Mouse (Mus musculus) left cerebral cortex, adult 9 months (tissue): ENCODE measurements around the gene Ptpn22.

Experiments
- DNase-seq, 2 experiments: peaks; one replicate each; pipeline ENCODE4 v3.0.0; 2022; ENCODE audit warnings: low spot score in 2 of 2

Gene Ptpn22

GRCm38 (mm10) chr3:103857977-103858563, 1.5 kb upstream of the Ptpn22 start:
- no peak for DNase-seq

GRCm38 (mm10) chr3:103859851-103860391, 326 bp downstream of the Ptpn22 start:
- DNase-seq, result no peak

DNA sequence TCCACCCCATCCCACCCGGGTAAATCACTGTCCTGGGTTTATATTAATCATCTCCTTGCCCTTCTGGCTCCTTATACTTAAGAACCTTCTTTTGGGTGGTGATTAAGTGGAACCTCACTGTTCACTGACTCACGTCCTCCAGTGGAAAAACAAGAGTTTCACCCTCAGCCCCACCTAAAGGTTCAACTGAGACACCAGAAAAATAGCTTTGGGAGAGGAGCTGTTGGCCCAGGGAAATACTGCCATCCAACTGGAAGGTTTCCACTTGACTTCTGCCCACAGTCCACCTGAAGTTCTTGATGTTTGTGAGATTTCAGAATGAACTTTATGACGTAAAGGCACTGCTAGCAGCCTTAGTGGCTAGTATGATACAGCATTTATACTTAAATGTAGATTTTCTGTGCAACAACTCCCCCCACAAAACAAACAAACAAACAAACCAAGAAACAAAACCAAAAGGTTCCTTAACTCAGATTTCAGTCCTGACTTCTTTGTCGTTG, 3.2 kb downstream of the Ptpn22 start:
- DNase-seq, result no peak

- no peak for DNase-seq
Measured at GRCm38 (mm10) chr3:103864200-103864599, 4.6 kb downstream of the Ptpn22 start.

- DNase-seq, result no peak
Measured at GRCm38 (mm10) chr3:103867424-103867971, 7.9 kb downstream of the Ptpn22 start.

GRCm38 (mm10) chr3:103868008-103868407, 8.4 kb downstream of the Ptpn22 start:
- DNase-seq, result no peak

- no peak for DNase-seq
Measured at GRCm38 (mm10) chr3:103872663-103873098, 13.1 kb downstream of the Ptpn22 start.

- no peak for DNase-seq
Measured at GRCm38 (mm10) chr3:103874329-103874728, 14.7 kb downstream of the Ptpn22 start.

GRCm38 (mm10) chr3:103885946-103886345, 26.4 kb downstream of the Ptpn22 start:
- no peak for DNase-seq

- DNase-seq, result peak in 1 of 2 experiments; percentile 47
Measured at GRCm38 (mm10) chr3:103887581-103887980, 28.0 kb downstream of the Ptpn22 start.

DNA sequence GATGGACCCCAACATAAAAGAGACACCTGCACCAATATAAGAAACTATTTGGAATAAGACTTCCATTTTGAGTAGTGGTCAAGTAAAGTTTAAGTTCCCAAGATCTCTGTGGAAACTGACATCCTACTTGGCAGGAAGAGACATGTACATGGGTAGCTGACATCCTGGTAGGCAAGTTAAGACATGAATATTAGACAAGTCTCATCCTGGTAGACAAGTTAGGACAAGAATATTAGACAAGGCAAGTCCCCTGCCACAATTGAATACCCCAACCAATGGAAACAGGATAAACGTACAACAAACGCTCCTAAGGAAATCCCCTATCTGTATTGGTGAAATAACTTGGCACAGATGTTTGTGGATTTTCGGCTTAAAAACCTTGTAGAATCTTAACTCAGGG, 33.8 kb downstream of the Ptpn22 start:
- no peak for DNase-seq

DNA sequence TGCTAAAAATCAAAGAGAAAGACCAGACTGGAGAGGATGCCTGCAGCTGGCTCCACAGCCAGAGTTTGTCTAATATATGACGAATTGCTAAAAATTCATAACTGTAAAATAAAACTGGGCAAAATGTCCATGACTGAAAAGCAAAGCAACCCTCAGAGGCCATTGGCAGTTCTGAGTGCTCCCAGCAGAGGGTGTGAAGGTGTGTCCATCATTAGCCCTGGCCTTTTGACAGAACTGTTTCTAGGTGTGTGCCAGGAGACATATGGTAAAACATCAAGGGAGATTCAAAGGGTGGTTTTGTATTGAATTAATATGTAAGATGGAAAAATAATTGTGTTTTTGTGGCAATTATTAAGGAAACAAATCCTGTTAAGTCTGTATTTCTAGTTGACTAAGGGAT, 45.1 kb downstream of the Ptpn22 start:
- no peak for DNase-seq

DNA sequence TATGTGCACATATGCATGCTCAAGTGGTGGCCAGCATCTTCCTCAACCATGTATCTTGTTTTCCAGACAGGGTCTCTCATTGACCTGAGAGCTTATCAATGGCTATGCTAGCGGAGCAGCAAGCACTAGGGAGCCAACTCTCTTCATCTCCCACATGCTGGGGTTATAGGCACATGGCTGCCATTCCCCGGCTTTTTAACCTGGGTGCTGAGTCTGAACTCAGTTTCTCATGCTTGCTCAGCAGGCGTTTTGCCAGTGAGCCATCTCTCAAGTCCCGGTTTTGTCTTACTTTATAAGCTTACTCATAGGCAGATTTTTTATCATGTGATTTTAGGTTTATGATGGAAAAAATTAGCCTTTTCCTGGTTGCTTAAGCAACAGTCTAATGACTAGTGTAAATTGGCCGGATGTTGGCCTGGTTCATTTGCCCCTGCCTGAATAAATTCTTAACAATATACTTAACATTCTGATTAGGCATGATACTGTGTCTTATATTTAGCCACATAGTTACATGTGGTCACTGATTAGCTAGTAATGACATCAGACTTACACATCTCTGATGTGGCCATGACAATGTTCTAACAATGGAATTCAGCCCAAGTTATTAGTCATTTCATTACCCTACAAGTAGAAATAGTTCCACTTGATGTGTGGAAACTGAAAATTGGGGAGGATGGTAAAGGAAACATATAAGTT, 47.9 kb downstream of the Ptpn22 start:
- no peak for DNase-seq

GRCm38 (mm10) chr3:103908781-103909180, 49.2 kb downstream of the Ptpn22 start:
- DNase-seq, result no peak

DNA sequence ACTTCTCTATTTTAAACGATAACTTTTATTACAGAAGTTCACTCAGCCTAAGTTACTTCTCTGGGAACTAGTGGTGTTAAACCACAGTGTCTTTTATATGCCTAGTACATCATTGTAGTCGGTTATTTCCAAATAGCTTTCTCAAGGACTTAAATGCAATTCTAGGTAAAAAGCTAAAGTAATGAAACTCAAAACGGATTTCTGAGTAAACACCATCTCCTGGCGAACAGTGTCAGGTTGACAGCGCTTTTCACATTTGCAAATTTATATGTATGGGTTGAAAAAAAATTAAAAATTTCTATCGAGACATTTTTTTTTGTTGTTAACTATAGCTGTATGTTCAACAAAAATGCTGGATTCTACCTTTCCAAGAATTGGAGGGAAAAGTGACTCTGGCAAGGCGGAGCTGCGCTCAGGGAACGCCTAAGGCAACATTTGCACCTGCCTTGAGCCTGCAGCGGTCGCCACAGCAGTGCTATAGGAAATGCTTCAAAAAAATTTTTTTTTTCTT, 53.9 kb downstream of the Ptpn22 start:
- peak in 1 of 2 experiments; percentile 18 for DNase-seq

DNA sequence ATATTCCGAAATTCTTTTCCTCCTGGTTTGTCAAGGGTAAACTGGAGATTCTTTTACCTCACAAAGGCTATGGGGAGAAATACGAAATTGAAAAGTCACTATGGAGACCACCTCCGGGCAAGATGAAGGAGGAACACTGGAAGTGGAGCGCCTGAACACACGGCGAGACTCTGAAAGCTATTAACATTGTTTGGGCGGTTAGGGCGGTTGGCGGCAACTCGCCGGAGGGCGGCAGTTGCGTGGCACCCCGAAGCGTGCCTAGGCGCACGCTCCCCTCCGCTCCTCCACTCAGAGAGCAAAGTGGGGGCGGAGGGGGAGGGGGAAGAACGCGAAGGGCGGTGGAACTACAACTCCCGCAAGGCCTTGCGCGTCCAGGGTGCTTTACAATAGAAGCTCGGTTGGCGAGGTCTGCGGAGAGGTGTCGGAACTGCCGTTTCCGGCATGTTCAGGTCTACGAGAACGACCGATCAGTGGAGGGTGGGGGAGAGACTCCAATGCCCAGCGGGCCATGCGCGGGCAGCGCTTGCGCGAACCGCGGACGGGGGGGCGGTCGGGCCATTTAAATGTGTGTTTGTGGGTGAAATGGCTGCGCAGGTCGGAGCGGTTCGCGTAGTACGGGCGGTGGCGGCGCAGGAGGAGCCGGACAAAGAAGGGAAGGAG, 54.5 kb downstream of the Ptpn22 start, which contains the start of gene Rsbn1:
Rsbn1 (plus strand) TSS at position 111 of the 660 bp plus-strand sequence.
- peak; percentile 97 to 98 for DNase-seq

- DNase-seq, result peak in 1 of 2 experiments; percentile 34
Measured at GRCm38 (mm10) chr3:103914732-103915508, 55.3 kb downstream of the Ptpn22 start.

GRCm38 (mm10) chr3:103915509-103915896, 55.9 kb downstream of the Ptpn22 start:
- DNase-seq, result no peak

DNA sequence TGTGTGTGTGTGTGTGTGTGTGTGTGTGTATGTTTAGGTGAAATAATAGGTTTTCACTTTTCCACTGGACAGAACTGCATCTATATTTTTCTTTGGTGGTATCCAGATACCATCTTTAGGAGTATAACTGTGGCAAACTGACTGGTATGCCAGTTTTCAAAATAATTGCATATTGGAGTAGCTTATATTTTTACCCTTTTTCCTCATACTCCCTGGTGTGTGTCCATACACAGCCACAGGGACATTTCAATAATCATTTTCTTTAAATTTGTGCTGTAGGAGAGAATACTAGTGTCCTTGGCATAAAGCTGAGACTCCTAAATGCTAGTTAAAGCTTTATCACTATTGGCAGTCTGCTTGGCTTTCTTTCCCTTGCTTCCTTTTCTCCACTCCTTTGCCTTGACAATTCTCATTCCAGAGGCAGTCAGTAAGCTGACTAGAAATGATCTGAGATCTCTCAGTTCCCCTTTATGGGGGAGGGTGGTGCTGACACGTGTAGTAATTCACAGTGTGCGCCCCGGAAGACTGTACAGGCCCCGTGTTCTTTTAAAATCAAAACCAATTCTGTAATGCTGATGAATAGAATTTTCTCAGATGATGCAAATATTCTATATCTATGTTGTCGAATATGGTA, 56.7 kb downstream of the Ptpn22 start:
- no peak for DNase-seq

DNA sequence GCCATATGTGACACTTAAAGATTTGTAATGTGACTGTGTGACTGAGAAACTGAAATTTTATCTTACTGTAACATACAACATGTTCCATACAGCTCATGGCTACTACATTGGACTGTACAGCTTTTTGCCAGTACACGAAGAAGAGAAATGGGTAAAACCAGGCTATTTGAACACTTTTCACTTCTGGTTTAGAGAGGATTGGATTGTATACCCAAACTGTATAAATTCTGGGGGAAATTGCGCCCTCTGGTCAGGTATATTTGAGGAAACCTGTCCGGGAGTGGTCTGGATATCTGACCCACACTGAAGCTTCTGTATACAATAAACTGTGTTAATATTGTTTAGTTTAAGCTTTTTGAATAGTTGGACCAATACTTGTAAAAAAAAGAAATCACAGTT, 57.2 kb downstream of the Ptpn22 start:
- DNase-seq, result no peak

- DNase-seq, result no peak
Measured at GRCm38 (mm10) chr3:103920094-103920493, 60.5 kb downstream of the Ptpn22 start.
